Mouse (Mus musculus): ENCODE measurements around the gene Itga4. TPM values are rescaled to one million over a fixed set of nuclear protein-coding genes. Genes with fewer than 3 reads are reported as not detected.

The Itga4 gene
- polyA plus RNA-seq, 1 experiment from 2014 or later, result 2.6 TPM

- no peak for ATAC-seq
- 79% methylated on average over 4 of the region's 4 CpGs for WGBS
- Histone ChIP-seq H3K9me3 (ENCODE audit: control insufficient read depth, low read length) (no peaks in the 10 kb centered on the region), H3K9ac (ENCODE audit: low read depth, low read length) (no peak overlapping the region), H3K4me3 (ENCODE audit: low read length) (no peak overlapping the region), H3K27me3 (replicated peaks; ENCODE audit: control insufficient read depth, insufficient read depth, low read length) (no peaks in the 10 kb centered on the region), H3K4me1 (ENCODE audit: control insufficient read depth, insufficient read depth, low read depth, low read length) (no peaks in the 10 kb centered on the region), H3K36me3 (ENCODE audit: control insufficient read depth, insufficient read depth, low read length) (no peaks in the 10 kb centered on the region), H3K27ac (ENCODE audit: low read depth, low read length) (no peak overlapping the region), H3K4me2 (ENCODE audit: low read length) (no peak overlapping the region)
These were observed 29.0 kb downstream of the Itga4 start for GRCm38 (mm10) chr2:79284206-79284605.

GRCm38 (mm10) chr2:79290149-79290548, 34.9 kb downstream of the Itga4 start:
- no peaks in the 10 kb centered on the region for H3K36me3 ChIP-seq (ENCODE audit: control insufficient read depth, insufficient read depth, low read length)
- no peak overlapping the region for H3K4me2 ChIP-seq (ENCODE audit: low read length)
- no peak overlapping the region for H3K4me3 ChIP-seq (ENCODE audit: low read length)
- H3K4me1 ChIP-seq (ENCODE audit: control insufficient read depth, insufficient read depth, low read depth, low read length), result no peaks in the 10 kb centered on the region
- H3K27ac ChIP-seq (ENCODE audit: low read depth, low read length), result no peak overlapping the region
- no peaks in the 10 kb centered on the region for H3K27me3 ChIP-seq (replicated peaks; ENCODE audit: control insufficient read depth, insufficient read depth, low read length)
- H3K9me3 ChIP-seq (ENCODE audit: control insufficient read depth, low read length), result no peaks in the 10 kb centered on the region
- H3K9ac ChIP-seq (ENCODE audit: low read depth, low read length), result no peak overlapping the region
- 58% methylated on average over 1 of the region's 1 CpGs for WGBS
- ATAC-seq, result no peak

GRCm38 (mm10) chr2:79291922-79292321, 36.7 kb downstream of the Itga4 start:
- Histone ChIP-seq H3K4me2 (ENCODE audit: low read length) (no peak overlapping the region), H3K4me3 (ENCODE audit: low read length) (no peak overlapping the region), H3K9me3 (ENCODE audit: control insufficient read depth, low read length) (no peaks in the 10 kb centered on the region), H3K27ac (ENCODE audit: low read depth, low read length) (no peak overlapping the region), H3K9ac (ENCODE audit: low read depth, low read length) (no peak overlapping the region), H3K4me1 (ENCODE audit: control insufficient read depth, insufficient read depth, low read depth, low read length) (no peaks in the 10 kb centered on the region), H3K36me3 (ENCODE audit: control insufficient read depth, insufficient read depth, low read length) (no peaks in the 10 kb centered on the region), H3K27me3 (replicated peaks; ENCODE audit: control insufficient read depth, insufficient read depth, low read length) (no peaks in the 10 kb centered on the region)
- ATAC-seq, result no peak
- 71% methylated on average over 8 of the region's 8 CpGs for WGBS

- Histone ChIP-seq H3K4me3 (ENCODE audit: low read length) (no peak overlapping the region), H3K36me3 (ENCODE audit: control insufficient read depth, insufficient read depth, low read length) (no peaks in the 10 kb centered on the region), H3K4me2 (ENCODE audit: low read length) (no peak overlapping the region), H3K27ac (ENCODE audit: low read depth, low read length) (no peak overlapping the region), H3K9me3 (ENCODE audit: control insufficient read depth, low read length) (no peaks in the 10 kb centered on the region), H3K27me3 (replicated peaks; ENCODE audit: control insufficient read depth, insufficient read depth, low read length) (no peaks in the 10 kb centered on the region), H3K4me1 (ENCODE audit: control insufficient read depth, insufficient read depth, low read depth, low read length) (no peaks in the 10 kb centered on the region), H3K9ac (ENCODE audit: low read depth, low read length) (no peak overlapping the region)
- WGBS, result 66% methylated on average over 6 of the region's 6 CpGs
- no peak for ATAC-seq
These were observed 37.2 kb downstream of the Itga4 start for GRCm38 (mm10) chr2:79292431-79292830.

- no peak overlapping the region for H3K4me2 ChIP-seq (ENCODE audit: low read length)
These were observed 47.2 kb downstream of the Itga4 start for GRCm38 (mm10) chr2:79302398-79302797.

GRCm38 (mm10) chr2:79307549-79307948, 52.3 kb downstream of the Itga4 start:
- no peaks in the 10 kb centered on the region for H3K36me3 ChIP-seq (ENCODE audit: control insufficient read depth, insufficient read depth, low read length)
- no peaks in the 10 kb centered on the region for H3K9me3 ChIP-seq (ENCODE audit: control insufficient read depth, low read length)
- WGBS, result 66% methylated on average over 4 of the region's 4 CpGs
- no peak for ATAC-seq
- no peaks in the 10 kb centered on the region for H3K27me3 ChIP-seq (replicated peaks; ENCODE audit: control insufficient read depth, insufficient read depth, low read length)
- no peak overlapping the region for H3K4me2 ChIP-seq (ENCODE audit: low read length)
- H3K27ac ChIP-seq (ENCODE audit: low read depth, low read length), result no peak overlapping the region
- H3K4me1 ChIP-seq (ENCODE audit: control insufficient read depth, insufficient read depth, low read depth, low read length), result peaks cover 4% of the 10 kb centered on the region
- no peak overlapping the region for H3K4me3 ChIP-seq (ENCODE audit: low read length)
- no peak overlapping the region for H3K9ac ChIP-seq (ENCODE audit: low read depth, low read length)

More at GRCm38 (mm10) chr2:79302398-79302797, 47.2 kb downstream of the Itga4 start:
- Histone ChIP-seq H3K27me3 (replicated peaks; ENCODE audit: control insufficient read depth, insufficient read depth, low read length) (no peaks in the 10 kb centered on the region), H3K27ac (ENCODE audit: low read depth, low read length) (no peak overlapping the region), H3K4me1 (ENCODE audit: control insufficient read depth, insufficient read depth, low read depth, low read length) (no peaks in the 10 kb centered on the region), H3K9me3 (ENCODE audit: control insufficient read depth, low read length) (no peaks in the 10 kb centered on the region), H3K36me3 (ENCODE audit: control insufficient read depth, insufficient read depth, low read length) (no peaks in the 10 kb centered on the region), H3K4me3 (ENCODE audit: low read length) (no peak overlapping the region), H3K9ac (ENCODE audit: low read depth, low read length) (no peak overlapping the region)
- ATAC-seq, result no peak

- H3K4me3 ChIP-seq (ENCODE audit: low read length), result no peak overlapping the region
- H3K36me3 ChIP-seq (ENCODE audit: control insufficient read depth, insufficient read depth, low read length), result no peaks in the 10 kb centered on the region
- no peaks in the 10 kb centered on the region for H3K9me3 ChIP-seq (ENCODE audit: control insufficient read depth, low read length)
- 65% methylated on average over 13 of the region's 13 CpGs for WGBS
- H3K4me2 ChIP-seq (ENCODE audit: low read length), result peak overlapping the region; percentile 11
- H3K9ac ChIP-seq (ENCODE audit: low read depth, low read length), result no peak overlapping the region
- H3K27me3 ChIP-seq (replicated peaks; ENCODE audit: control insufficient read depth, insufficient read depth, low read length), result no peaks in the 10 kb centered on the region
- peaks cover 4% of the 10 kb centered on the region for H3K4me1 ChIP-seq (ENCODE audit: control insufficient read depth, insufficient read depth, low read depth, low read length)
- H3K27ac ChIP-seq (ENCODE audit: low read depth, low read length), result peak overlapping the region; percentile 54; the same call in 1 of the 2 replicates
- peak; percentile 80 for ATAC-seq
These were observed 54.4 kb downstream of the Itga4 start for GRCm38 (mm10) chr2:79309454-79310118.

- 65% methylated on average over 4 of the region's 4 CpGs for WGBS
- no peak overlapping the region for H3K4me2 ChIP-seq (ENCODE audit: low read length)
- ATAC-seq, result no peak
- no peak overlapping the region for H3K27ac ChIP-seq (ENCODE audit: low read depth, low read length)
- peaks cover 4% of the 10 kb centered on the region for H3K4me1 ChIP-seq (ENCODE audit: control insufficient read depth, insufficient read depth, low read depth, low read length)
- H3K4me3 ChIP-seq (ENCODE audit: low read length), result no peak overlapping the region
- H3K36me3 ChIP-seq (ENCODE audit: control insufficient read depth, insufficient read depth, low read length), result no peaks in the 10 kb centered on the region
- H3K9ac ChIP-seq (ENCODE audit: low read depth, low read length), result no peak overlapping the region
- H3K27me3 ChIP-seq (replicated peaks; ENCODE audit: control insufficient read depth, insufficient read depth, low read length), result no peaks in the 10 kb centered on the region
- H3K9me3 ChIP-seq (ENCODE audit: control insufficient read depth, low read length), result no peaks in the 10 kb centered on the region
These were observed 57.3 kb downstream of the Itga4 start for GRCm38 (mm10) chr2:79312499-79312898.

GRCm38 (mm10) chr2:79315108-79315507, 59.9 kb downstream of the Itga4 start:
- H3K9ac ChIP-seq (ENCODE audit: low read depth, low read length), result no peak overlapping the region
- H3K9me3 ChIP-seq (ENCODE audit: control insufficient read depth, low read length), result no peaks in the 10 kb centered on the region
- no peaks in the 10 kb centered on the region; the same call in 1 of the 2 replicates for H3K36me3 ChIP-seq (ENCODE audit: control insufficient read depth, insufficient read depth, low read length)
- 81% methylated on average over 4 of the region's 4 CpGs for WGBS
- H3K27ac ChIP-seq (ENCODE audit: low read depth, low read length), result no peak overlapping the region
- no peaks in the 10 kb centered on the region for H3K27me3 ChIP-seq (replicated peaks; ENCODE audit: control insufficient read depth, insufficient read depth, low read length)
- H3K4me1 ChIP-seq (ENCODE audit: control insufficient read depth, insufficient read depth, low read depth, low read length), result no peaks in the 10 kb centered on the region
- no peak overlapping the region for H3K4me2 ChIP-seq (ENCODE audit: low read length)
- ATAC-seq, result no peak
- no peak overlapping the region for H3K4me3 ChIP-seq (ENCODE audit: low read length)
